Mouse (Mus musculus) myocyte (in vitro differentiated cells): ENCODE measurements around the gene Chrm2. TPM values are rescaled to one million over a fixed set of nuclear protein-coding genes. Genes with fewer than 3 reads are reported as not detected.

Source experiments
- H3K27me3 ChIP-seq: one replicate; pipeline ENCODE4 v1.6.1; 2011; ENCODE audit not compliant: control insufficient read depth, insufficient read depth, insufficient read length
- H3K36me3 ChIP-seq: one replicate; pipeline ENCODE4 v1.6.1; 2011; ENCODE audit not compliant: control insufficient read depth, insufficient read depth
- H3K4me2 ChIP-seq: one replicate; pipeline ENCODE4 v1.6.1; 2011; ENCODE audit warnings: low read depth, control low read depth
- H3K4me3 ChIP-seq: one replicate; pipeline ENCODE4 v1.5.1; 2011; ENCODE audit warnings: mild to moderate bottlenecking, control low read depth, moderate library complexity
- H3K79me2 ChIP-seq: one replicate; pipeline ENCODE4 v1.6.1; 2011; ENCODE audit not compliant: control insufficient read depth, insufficient read depth
- H3ac ChIP-seq: one replicate; pipeline ENCODE4 v1.6.1; 2011; ENCODE audit not compliant: control insufficient read depth, insufficient read length
- CEBPB ChIP-seq: IDR thresholded peaks from 2 replicates; pipeline ENCODE4 v1.6.1; 2011; ENCODE audit warnings: mild to moderate bottlenecking, moderate library complexity; ENCODE audit not compliant: poor library complexity, insufficient read depth, severe bottlenecking
- E2F4 ChIP-seq: IDR thresholded peaks from one replicate; pipeline ENCODE4 v1.6.1; 2011; ENCODE audit warnings: mild to moderate bottlenecking, control low read depth, moderate library complexity; ENCODE audit not compliant: insufficient read depth
- MAX ChIP-seq: IDR thresholded peaks from one replicate; pipeline ENCODE4 v1.6.1; 2011; ENCODE audit warnings: low read depth, mild to moderate bottlenecking, control low read depth
- MYOD1 ChIP-seq, 3 experiments: IDR thresholded peaks; one replicate each; pipeline ENCODE4 v1.6.1; 2011; ENCODE audit warnings: control low read depth in 2 of 3, low read depth in 2 of 3, mild to moderate bottlenecking in 2 of 3, moderate library complexity in 1 of 3; ENCODE audit not compliant: insufficient read length in 2 of 3, control insufficient read depth in 1 of 3
- MYOG ChIP-seq, 3 experiments: IDR thresholded peaks; one replicate each; pipeline ENCODE4 v1.6.1; 2011; ENCODE audit warnings: control low read depth in 2 of 3, low read depth in 2 of 3, mild to moderate bottlenecking in 2 of 3; ENCODE audit not compliant: insufficient read length in 2 of 3, control insufficient read depth in 1 of 3, insufficient read depth in 1 of 3
- POLR2A ChIP-seq: IDR thresholded peaks from one replicate; pipeline ENCODE4 v1.6.1; 2011; ENCODE audit warnings: low read depth, mild to moderate bottlenecking, control low read depth, moderate library complexity; ENCODE audit not compliant: insufficient read length
- POLR2AphosphoS2 ChIP-seq: IDR thresholded peaks from one replicate; pipeline ENCODE4 v1.6.1; 2011; ENCODE audit warnings: low read depth, control low read depth; ENCODE audit not compliant: insufficient read length
- REST ChIP-seq: IDR thresholded peaks from one replicate; pipeline ENCODE4 v1.6.1; 2011; ENCODE audit warnings: mild to moderate bottlenecking, control low read depth, moderate library complexity; ENCODE audit not compliant: insufficient read depth, insufficient read length
- SRF ChIP-seq: IDR thresholded peaks from one replicate; pipeline ENCODE4 v1.6.1; 2011; ENCODE audit warnings: low read depth; ENCODE audit not compliant: control insufficient read depth, insufficient read length
- TCF12 ChIP-seq: IDR thresholded peaks from one replicate; pipeline ENCODE4 v1.6.1; 2011; ENCODE audit warnings: mild to moderate bottlenecking, control low read depth; ENCODE audit not compliant: poor library complexity, insufficient read depth, severe bottlenecking
- TCF3 ChIP-seq: IDR thresholded peaks from one replicate; pipeline ENCODE4 v1.6.1; 2011; ENCODE audit warnings: low read depth, control low read depth; ENCODE audit not compliant: insufficient read length
- USF1 ChIP-seq: IDR thresholded peaks from one replicate; pipeline ENCODE4 v1.6.1; 2011; ENCODE audit warnings: low read depth, mild to moderate bottlenecking, control low read depth, moderate library complexity
- polyA plus RNA-seq: library from polyadenylated mRNA; unstranded; fragments of >200 nt; fragmentation: generic; extraction: Trizol; gene quantifications from one replicate; pipeline ENCODE4 v1.2.1, GENCODE M21; 2012; ENCODE audit warnings: missing spikeins

Chrm2 gene
- polyA plus RNA-seq, 1 experiment, result not detected

GRCm38 (mm10) chr6:36457015-36457414, 69.1 kb downstream of the Chrm2 start:
- Histone ChIP-seq H3K36me3 (no peaks in the 10 kb centered on the region), H3ac (no peak overlapping the region), H3K27me3 (no peaks in the 10 kb centered on the region), H3K79me2 (no peaks in the 10 kb centered on the region), H3K4me2 (no peak overlapping the region), H3K4me3 (no peak overlapping the region)
- TF ChIP-seq POLR2AphosphoS2 (no peak), MYOD1 (IDR thresholded peaks at IDR 0.05; ENCODE audit: control insufficient read depth in 1 of 3, insufficient read length in 2 of 3, low read depth in 2 of 3) (no peak), SRF (no peak), MYOG (IDR thresholded peaks at IDR 0.05; ENCODE audit: control insufficient read depth in 1 of 3, insufficient read depth in 1 of 3, insufficient read length in 2 of 3, low read depth in 2 of 3) (no peak), TCF12 (no peak), MAX (no peak), CEBPB (no peak), TCF3 (no peak), REST (no peak), E2F4 (no peak)

DNA sequence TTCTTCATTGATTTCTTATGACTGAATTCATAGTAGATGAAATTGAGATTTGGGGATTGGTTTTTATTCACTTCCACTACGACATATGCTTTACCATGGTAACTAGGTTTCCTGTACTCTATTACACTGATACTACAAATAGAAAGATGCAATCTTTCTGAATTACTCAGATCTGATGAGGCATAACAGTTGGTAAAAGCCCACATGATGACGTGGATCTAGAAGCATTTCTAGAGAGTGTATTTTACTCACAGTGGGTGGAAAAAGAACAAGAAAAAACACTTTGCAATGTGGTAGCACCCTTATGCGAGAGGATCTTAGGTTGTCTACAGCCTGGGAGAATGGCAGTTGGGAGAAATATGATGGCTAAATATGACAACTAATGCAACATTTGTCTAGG, 76.1 kb downstream of the Chrm2 start:
- no peaks in the 10 kb centered on the region for H3K27me3 ChIP-seq
- H3K4me2 ChIP-seq, result no peak overlapping the region
- H3ac ChIP-seq, result no peak overlapping the region
- TF ChIP-seq TCF12 (no peak), MYOG (IDR thresholded peaks at IDR 0.05; ENCODE audit: control insufficient read depth in 1 of 3, insufficient read depth in 1 of 3, insufficient read length in 2 of 3, low read depth in 2 of 3) (no peak), MAX (no peak), CEBPB (no peak), REST (no peak), POLR2AphosphoS2 (no peak)
- H3K36me3 ChIP-seq, result no peaks in the 10 kb centered on the region
- no peak overlapping the region for H3K4me3 ChIP-seq
- H3K79me2 ChIP-seq, result no peaks in the 10 kb centered on the region

GRCm38 (mm10) chr6:36484132-36484665, 96.3 kb downstream of the Chrm2 start:
- no peak overlapping the region for H3ac ChIP-seq
- H3K27me3 ChIP-seq, result no peaks in the 10 kb centered on the region
- H3K4me3 ChIP-seq, result no peak overlapping the region
- no peak overlapping the region for H3K4me2 ChIP-seq
- H3K36me3 ChIP-seq, result no peaks in the 10 kb centered on the region
- TF ChIP-seq TCF3, result no peak
- no peak for TF ChIP-seq TCF12
- no peak for TF ChIP-seq MYOG (IDR thresholded peaks at IDR 0.05; ENCODE audit: control insufficient read depth in 1 of 3, insufficient read depth in 1 of 3, insufficient read length in 2 of 3, low read depth in 2 of 3)
- no peak for TF ChIP-seq USF1
- no peak for TF ChIP-seq SRF
- TF ChIP-seq E2F4, result no peak
- H3K79me2 ChIP-seq, result no peaks in the 10 kb centered on the region

DNA sequence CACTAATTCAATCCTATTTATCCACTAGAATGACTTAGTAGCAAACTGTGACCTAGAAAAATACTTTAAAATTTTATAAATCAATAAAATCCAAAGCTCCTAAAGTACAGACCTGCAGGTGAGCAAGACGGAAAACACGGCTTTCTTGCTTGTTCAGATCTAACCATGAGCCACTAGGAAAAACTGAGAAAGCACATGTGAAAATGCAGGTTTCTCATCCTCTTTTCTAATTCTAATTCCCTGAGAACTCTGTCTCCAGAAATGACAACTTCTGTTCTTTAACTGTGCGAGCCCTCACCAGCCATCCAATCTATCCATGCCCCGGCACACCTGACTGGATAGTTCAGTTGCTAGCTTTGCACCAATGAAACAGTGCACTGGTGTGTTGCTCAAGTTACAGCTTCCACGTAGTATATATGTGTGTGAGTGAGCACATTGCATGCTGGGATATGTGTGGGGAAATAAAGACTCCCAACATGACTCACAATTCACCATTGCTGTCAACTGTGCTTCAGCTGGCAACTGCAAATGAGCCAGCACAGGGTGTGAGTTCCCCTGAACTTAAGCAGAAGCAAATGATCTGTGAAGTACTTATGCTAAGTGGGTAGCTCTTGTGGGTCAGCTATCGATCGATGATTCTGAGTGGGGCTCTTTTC, 119.3 kb downstream of the Chrm2 start:
- no peak overlapping the region for H3ac ChIP-seq
- TF ChIP-seq USF1 (no peak), TCF3 (no peak), CEBPB (no peak), MAX (no peak), REST (no peak), MYOG (IDR thresholded peaks at IDR 0.05; ENCODE audit: control insufficient read depth in 1 of 3, insufficient read depth in 1 of 3, insufficient read length in 2 of 3, low read depth in 2 of 3) (no peak), POLR2A (no peak)
- H3K27me3 ChIP-seq, result no peaks in the 10 kb centered on the region
- no peaks in the 10 kb centered on the region for H3K79me2 ChIP-seq
- H3K36me3 ChIP-seq, result no peaks in the 10 kb centered on the region
- H3K4me3 ChIP-seq, result no peak overlapping the region
- H3K4me2 ChIP-seq, result no peak overlapping the region

DNA sequence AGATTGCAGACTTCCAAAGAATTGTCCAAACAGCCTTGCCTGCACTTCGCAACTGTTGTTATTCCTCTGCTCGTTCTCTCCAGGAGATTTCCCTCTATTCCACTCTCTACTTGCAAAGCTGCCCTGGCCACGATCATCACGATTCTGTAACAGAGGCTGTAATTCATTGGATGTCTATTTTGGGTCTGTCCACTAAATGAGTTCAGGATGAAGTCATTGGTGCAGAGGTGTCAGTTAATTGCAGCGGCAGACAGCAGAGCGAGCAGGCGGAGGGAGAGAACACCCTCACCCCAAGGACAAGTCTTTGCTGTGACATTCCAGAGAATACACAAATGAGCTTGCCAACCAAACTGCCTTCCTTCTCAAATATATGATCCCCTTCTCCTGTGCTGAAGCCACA, 120.1 kb downstream of the Chrm2 start:
- Histone ChIP-seq H3K36me3 (no peaks in the 10 kb centered on the region), H3K27me3 (no peaks in the 10 kb centered on the region), H3K4me3 (no peak overlapping the region), H3ac (no peak overlapping the region), H3K4me2 (no peak overlapping the region), H3K79me2 (no peaks in the 10 kb centered on the region)
- TF ChIP-seq MYOD1 (IDR thresholded peaks at IDR 0.05; ENCODE audit: control insufficient read depth in 1 of 3, insufficient read length in 2 of 3, low read depth in 2 of 3) (no peak), REST (no peak), CEBPB (no peak), TCF3 (no peak), E2F4 (no peak), MYOG (IDR thresholded peaks at IDR 0.05; ENCODE audit: control insufficient read depth in 1 of 3, insufficient read depth in 1 of 3, insufficient read length in 2 of 3, low read depth in 2 of 3) (no peak), TCF12 (no peak), POLR2AphosphoS2 (no peak), SRF (no peak), POLR2A (no peak), MAX (no peak)
